Mouse (Mus musculus) liver, adult 2 months (tissue): ENCODE data around the gene Zcchc3.

Experiments used
- CTCF ChIP-seq: fragments of 200-500 bp; IDR thresholded peaks from 2 replicates; pipeline ENCODE4 v1.5.1; 2011; ENCODE audit warnings: low read depth, low read length, control low read depth
- POLR2A ChIP-seq: fragments of 200-500 bp; IDR thresholded peaks from 2 replicates; pipeline ENCODE4 v1.6.1; 2011; ENCODE audit warnings: low read length, control low read depth; ENCODE audit not compliant: insufficient read depth; ENCODE audit errors: extremely low read depth

DNA sequence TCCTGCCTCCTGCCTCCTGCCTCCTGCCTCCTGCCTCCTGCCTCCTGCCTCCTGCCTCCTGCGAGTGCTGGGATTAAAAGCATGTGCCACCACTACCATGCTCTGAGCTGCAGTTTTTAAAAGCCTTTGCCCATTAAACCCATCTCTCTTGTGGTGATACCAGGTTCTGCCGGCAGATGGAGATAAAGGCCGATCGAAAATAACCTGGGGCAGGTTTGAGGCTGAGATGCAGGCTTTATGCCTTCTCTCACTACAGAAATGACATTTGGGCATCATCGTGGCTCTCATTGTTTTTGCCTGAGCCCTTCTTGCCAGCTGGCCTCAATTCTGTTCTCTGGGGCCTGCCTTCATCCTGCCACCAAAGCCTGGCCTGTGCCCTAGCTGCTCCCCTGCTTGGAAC lies 35.4 kb upstream of the Zcchc3 start:
- TF ChIP-seq POLR2A (no peak), CTCF (peak; percentile 44; the same call in 1 of the 2 replicates)
